Mouse (Mus musculus): ENCODE measurements around the gene Slc18a3. TPM values are rescaled to one million over a fixed set of nuclear protein-coding genes. Genes with fewer than 3 reads are reported as not detected.

The Slc18a3 gene
- total RNA-seq, 2 experiments from 2014 or later: not detected

GRCm38 (mm10) chr14:32465506-32465870 is 838 bp upstream of the Slc18a3 start:
- ATAC-seq (replicated peaks; ENCODE audit: low FRiP score, poor library complexity, severe bottlenecking): no peak

- ATAC-seq (replicated peaks; ENCODE audit: low FRiP score, poor library complexity, severe bottlenecking): no peak
These were observed 1.2 kb downstream of the Slc18a3 start for GRCm38 (mm10) chr14:32463211-32464040.

GRCm38 (mm10) chr14:32452552-32452951 is 12.1 kb downstream of the Slc18a3 start:
- no peak for ATAC-seq (replicated peaks; ENCODE audit: low FRiP score, poor library complexity, severe bottlenecking)

GRCm38 (mm10) chr14:32446989-32447388 is 17.7 kb downstream of the Slc18a3 start:
- no peak for ATAC-seq (replicated peaks; ENCODE audit: low FRiP score, poor library complexity, severe bottlenecking)

- no peak for ATAC-seq (replicated peaks; ENCODE audit: low FRiP score, poor library complexity, severe bottlenecking)
These were observed 21.2 kb downstream of the Slc18a3 start for GRCm38 (mm10) chr14:32443446-32443845.

GRCm38 (mm10) chr14:32439744-32440143 is 24.9 kb downstream of the Slc18a3 start:
- no peak for ATAC-seq (replicated peaks; ENCODE audit: low FRiP score, poor library complexity, severe bottlenecking)

GRCm38 (mm10) chr14:32439316-32439715 is 25.3 kb downstream of the Slc18a3 start:
- no peak for ATAC-seq (replicated peaks; ENCODE audit: low FRiP score, poor library complexity, severe bottlenecking)

GRCm38 (mm10) chr14:32437352-32437793 is 27.3 kb downstream of the Slc18a3 start:
- ATAC-seq (replicated peaks; ENCODE audit: low FRiP score, poor library complexity, severe bottlenecking): no peak

GRCm38 (mm10) chr14:32429030-32429602 is 35.5 kb downstream of the Slc18a3 start:
- no peak for ATAC-seq (replicated peaks; ENCODE audit: low FRiP score, poor library complexity, severe bottlenecking)

- no peak for ATAC-seq (replicated peaks; ENCODE audit: low FRiP score, poor library complexity, severe bottlenecking)
These were observed 40.7 kb downstream of the Slc18a3 start for GRCm38 (mm10) chr14:32423946-32424345.

- ATAC-seq (replicated peaks; ENCODE audit: low FRiP score, poor library complexity, severe bottlenecking): no peak
These were observed 45.9 kb downstream of the Slc18a3 start for GRCm38 (mm10) chr14:32418747-32419146.

Other genes with a start within 250 kb of the Slc18a3 start
- 0.21 TPM in 1 of 2 replicates, not detected in the other for gene Ogdhl, start 142.8 kb downstream of the Slc18a3 start, total RNA-seq (2015; ENCODE audit: low replicate concordance)
- not detected in 2 replicates for gene Ogdhl, start 142.8 kb downstream of the Slc18a3 start, total RNA-seq (2017; ENCODE audit: low replicate concordance)
- gene 1700024G13Rik, start 76.5 kb downstream of the Slc18a3 start, total RNA-seq (2015; ENCODE audit: low replicate concordance): not detected in 2 replicates
- gene 1700024G13Rik, start 76.5 kb downstream of the Slc18a3 start, total RNA-seq (2017; ENCODE audit: low replicate concordance): not detected in 2 replicates
- gene Chat, start 1.1 kb upstream of the Slc18a3 start, total RNA-seq (2015; ENCODE audit: low replicate concordance): not detected in 2 replicates
- not detected in 2 replicates for gene Chat, start 1.1 kb upstream of the Slc18a3 start, total RNA-seq (2017; ENCODE audit: low replicate concordance)
- 2.9 and 5.4 TPM in 2 replicates for gene Ercc6, start 48.7 kb upstream of the Slc18a3 start, total RNA-seq (2015; ENCODE audit: low replicate concordance)
- gene Ercc6, start 48.7 kb upstream of the Slc18a3 start, total RNA-seq (2017; ENCODE audit: low replicate concordance): 7.0 and 9.3 TPM in 2 replicates
- gene Prrxl1, start 134.6 kb upstream of the Slc18a3 start, total RNA-seq (2015; ENCODE audit: low replicate concordance): not detected in 2 replicates
- gene Prrxl1, start 134.6 kb upstream of the Slc18a3 start, total RNA-seq (2017; ENCODE audit: low replicate concordance): 0.56 TPM in 1 of 2 replicates, not detected in the other
- not detected in 2 replicates for gene 3425401B19Rik, start 220.4 kb upstream of the Slc18a3 start, total RNA-seq (2015; ENCODE audit: low replicate concordance)
- not detected in 2 replicates for gene 3425401B19Rik, start 220.4 kb upstream of the Slc18a3 start, total RNA-seq (2017; ENCODE audit: low replicate concordance)

Data from erythroblast, adult 5-6 weeks (primary cell).